Mouse (Mus musculus) splenic B cell, adult 2 months (primary cell): ENCODE measurements at regions not wholly inside any gene's neighbourhood (a gene's known extent, or its start where the extent isn't known, plus 50 kb on each side); places are given as distances from the start of the nearest gene placed in this dataset.
"Not testable (repeated sequence)": the region's sequence is repeated elsewhere in the genome, so short reads cannot be mapped to it uniquely, and the experiment has no call there.

Source experiments
- DNase-seq: peaks from one replicate; pipeline ENCODE4 v3.0.0-alpha.2; 2011; ENCODE audit warnings: low read depth, low spot score
- H3K27me3 ChIP-seq: 2 replicates; pipeline ENCODE4 v1.6.1; 2012; ENCODE audit warnings: mild to moderate bottlenecking, low read length, moderate library complexity, mixed read lengths; ENCODE audit not compliant: control insufficient read depth, poor library complexity, insufficient read depth, severe bottlenecking
- H3K36me3 ChIP-seq: 2 replicates; pipeline ENCODE4 v1.6.1; 2012; ENCODE audit warnings: mild to moderate bottlenecking, low read length, moderate library complexity, mixed read lengths; ENCODE audit not compliant: control insufficient read depth, poor library complexity, insufficient read depth, severe bottlenecking

GRCm38 (mm10) chr3:109224526-109224925, 101.6 kb downstream of the Slc25a24 start:
- DNase-seq = no peak
- no peaks in the 10 kb centered on the region for H3K27me3 ChIP-seq
- no peaks in the 10 kb centered on the region for H3K36me3 ChIP-seq

DNA sequence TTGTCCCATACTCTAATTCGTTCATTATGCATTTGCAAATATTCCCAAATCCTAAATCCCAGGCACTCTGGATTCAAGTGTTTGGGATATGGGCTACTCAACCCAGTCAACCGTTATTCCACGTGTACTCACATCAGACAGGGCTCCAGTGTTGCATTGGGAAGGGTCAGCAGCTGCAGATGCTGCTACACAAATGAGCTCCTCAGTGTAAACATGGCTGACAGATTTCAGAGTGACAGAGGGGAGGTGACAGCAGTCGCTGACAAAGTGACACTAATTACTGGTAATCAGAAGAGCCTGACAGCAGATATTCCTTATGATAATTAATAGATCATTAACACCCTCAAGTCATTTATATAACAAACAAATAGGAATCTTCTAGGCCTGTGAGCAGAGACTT, 106.2 kb upstream of the Vav3 start:
- Histone ChIP-seq H3K36me3 (no peaks in the 10 kb centered on the region), H3K27me3 (no peaks in the 10 kb centered on the region)
- DNase-seq = no peak

- H3K36me3 ChIP-seq = no peaks in the 10 kb centered on the region
- DNase-seq = no peak
- no peaks in the 10 kb centered on the region for H3K27me3 ChIP-seq
Observed at GRCm38 (mm10) chr3:109236918-109237317, 103.5 kb upstream of the Vav3 start.

DNA sequence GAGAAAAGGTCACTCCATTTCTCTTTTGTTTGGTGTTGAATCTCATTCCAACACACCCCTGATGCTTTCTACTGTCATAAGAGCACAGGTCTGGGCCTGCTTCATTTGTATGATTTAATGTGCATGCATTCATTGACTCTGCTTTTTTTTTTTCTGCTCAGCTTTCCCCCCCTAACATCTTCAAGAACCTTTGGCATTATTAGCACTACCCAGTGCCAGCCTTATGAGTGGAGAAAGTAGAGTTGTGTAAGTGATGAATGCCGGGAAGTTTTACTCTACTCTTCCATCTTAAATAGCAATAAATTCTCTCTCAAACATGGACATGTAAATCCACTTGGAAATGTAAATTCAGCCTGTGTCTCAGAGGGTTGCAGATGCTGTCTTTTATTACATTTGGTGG, 97.0 kb upstream of the Vav3 start:
- H3K27me3 ChIP-seq = no peaks in the 10 kb centered on the region
- H3K36me3 ChIP-seq = no peaks in the 10 kb centered on the region
- no peak for DNase-seq

GRCm38 (mm10) chr3:109248801-109249200, 91.7 kb upstream of the Vav3 start:
- no peaks in the 10 kb centered on the region for H3K36me3 ChIP-seq
- no peak for DNase-seq
- H3K27me3 ChIP-seq = no peaks in the 10 kb centered on the region

DNA sequence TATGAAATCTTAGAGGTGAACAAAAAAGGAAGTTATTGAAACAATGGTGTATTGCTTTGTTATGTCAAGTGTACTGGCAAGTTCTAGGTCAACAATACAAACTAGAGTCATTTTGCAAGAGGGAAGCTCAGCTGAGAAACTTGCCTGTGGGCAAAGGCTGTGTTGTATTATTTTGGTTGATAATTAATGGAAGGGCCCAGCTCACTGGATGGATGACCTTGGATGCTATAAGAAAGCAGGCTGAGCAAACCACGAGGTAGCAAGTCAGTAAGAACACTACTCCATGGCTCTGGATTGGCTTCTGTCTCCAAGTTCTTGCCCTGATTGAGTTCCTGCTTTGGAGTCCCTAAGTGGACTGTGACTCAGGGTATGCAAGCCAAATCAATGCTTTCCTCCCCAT, 91.1 kb upstream of the Vav3 start:
- Histone ChIP-seq H3K27me3 (no peaks in the 10 kb centered on the region), H3K36me3 (no peaks in the 10 kb centered on the region)
- DNase-seq = no peak

DNA sequence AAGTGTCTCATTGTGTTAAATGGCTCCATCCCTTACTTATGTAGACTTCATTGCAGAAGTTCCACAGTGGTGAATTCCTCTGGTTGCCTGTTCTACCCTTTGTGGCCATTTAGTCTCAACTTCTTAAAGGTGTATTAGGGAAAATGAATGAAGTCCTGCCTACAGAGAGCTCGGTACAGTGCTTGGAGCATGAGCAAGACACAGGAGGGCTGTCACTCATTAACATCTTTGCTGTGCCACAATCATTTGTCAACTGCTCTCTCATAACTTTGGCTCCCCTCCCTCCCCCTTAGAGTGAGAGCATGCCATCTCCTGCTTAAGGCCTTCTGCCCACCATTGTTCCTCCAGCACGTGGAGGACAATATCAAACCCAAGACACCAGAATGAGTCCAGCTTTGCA, 90.5 kb upstream of the Vav3 start:
- Histone ChIP-seq H3K27me3 (no peaks in the 10 kb centered on the region), H3K36me3 (no peaks in the 10 kb centered on the region)
- no peak for DNase-seq

- DNase-seq = no peak
- Histone ChIP-seq H3K27me3 (no peaks in the 10 kb centered on the region), H3K36me3 (no peaks in the 10 kb centered on the region)
Observed at GRCm38 (mm10) chr3:109251716-109252115, 88.7 kb upstream of the Vav3 start.

GRCm38 (mm10) chr3:109254001-109254630, 86.3 kb upstream of the Vav3 start:
- H3K27me3 ChIP-seq = no peaks in the 10 kb centered on the region
- DNase-seq = no peak
- no peaks in the 10 kb centered on the region for H3K36me3 ChIP-seq

DNA sequence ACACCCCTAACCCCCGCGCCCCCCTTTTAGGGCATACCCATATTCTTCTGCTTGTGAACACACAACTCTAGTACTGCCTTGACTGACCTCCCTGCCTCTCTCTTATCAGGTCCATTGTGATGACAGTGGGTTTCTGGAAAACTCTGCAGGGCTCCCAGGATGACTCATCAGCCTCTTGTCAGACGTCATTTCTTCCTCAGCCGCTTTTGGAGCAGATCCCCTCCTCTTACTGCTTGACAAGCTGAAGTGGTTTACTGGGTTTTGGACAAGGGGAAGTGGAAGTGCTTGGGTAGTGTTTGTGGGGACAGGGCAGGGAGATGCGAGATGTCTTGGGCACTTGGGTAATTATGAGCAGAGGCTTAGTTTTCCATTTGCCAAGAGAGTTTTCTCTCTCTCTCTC, 85.5 kb upstream of the Vav3 start:
- peak; percentile 21 for DNase-seq
- Histone ChIP-seq H3K27me3 (no peaks in the 10 kb centered on the region), H3K36me3 (no peaks in the 10 kb centered on the region)

DNA sequence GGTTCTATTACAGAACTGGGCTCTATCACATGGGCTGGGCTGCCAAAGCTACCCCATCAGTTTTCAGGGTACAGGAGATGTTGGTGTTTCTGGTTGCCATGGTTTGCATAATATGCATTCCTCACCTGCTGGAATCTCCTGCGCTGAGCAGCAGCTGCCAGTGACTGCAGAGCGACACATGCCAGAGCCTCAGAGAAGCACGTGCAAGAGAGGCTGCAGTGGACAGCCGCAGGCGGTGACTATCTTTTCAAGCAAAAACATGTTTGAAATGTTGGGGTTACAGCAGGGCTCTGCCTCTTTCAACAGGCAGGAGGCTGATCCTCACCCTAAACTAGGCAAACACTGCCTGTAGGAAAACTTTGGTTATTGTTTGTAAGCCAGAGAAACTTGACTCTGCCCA, 83.7 kb upstream of the Vav3 start:
- DNase-seq = no peak
- Histone ChIP-seq H3K36me3 (no peaks in the 10 kb centered on the region), H3K27me3 (no peaks in the 10 kb centered on the region)

- DNase-seq, H3K36me3 ChIP-seq, H3K27me3 ChIP-seq: not testable (repeated sequence)
Observed at GRCm38 (mm10) chr3:109266947-109267346, 73.5 kb upstream of the Vav3 start.

DNA sequence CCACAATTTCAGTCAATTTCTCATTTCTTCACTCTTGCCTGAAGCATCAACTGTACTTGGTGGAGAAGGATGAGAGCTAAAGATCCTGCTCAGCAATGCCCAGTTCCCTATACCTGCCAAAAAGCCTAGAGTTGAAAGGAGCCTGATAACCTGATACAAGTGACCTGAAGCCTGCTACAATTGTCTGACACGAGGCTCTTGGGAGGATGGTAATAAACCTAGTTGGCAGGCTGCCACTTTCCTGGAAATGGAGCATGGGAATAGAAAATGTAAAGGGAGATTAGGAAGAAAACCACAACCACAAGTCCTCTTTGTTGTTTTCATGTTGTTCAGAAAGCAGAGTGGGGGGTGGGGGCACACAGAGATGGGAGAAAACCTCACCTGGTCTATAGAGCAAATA, 69.7 kb upstream of the Vav3 start:
- no peak for DNase-seq
- H3K27me3 ChIP-seq = no peaks in the 10 kb centered on the region
- H3K36me3 ChIP-seq = no peaks in the 10 kb centered on the region

DNA sequence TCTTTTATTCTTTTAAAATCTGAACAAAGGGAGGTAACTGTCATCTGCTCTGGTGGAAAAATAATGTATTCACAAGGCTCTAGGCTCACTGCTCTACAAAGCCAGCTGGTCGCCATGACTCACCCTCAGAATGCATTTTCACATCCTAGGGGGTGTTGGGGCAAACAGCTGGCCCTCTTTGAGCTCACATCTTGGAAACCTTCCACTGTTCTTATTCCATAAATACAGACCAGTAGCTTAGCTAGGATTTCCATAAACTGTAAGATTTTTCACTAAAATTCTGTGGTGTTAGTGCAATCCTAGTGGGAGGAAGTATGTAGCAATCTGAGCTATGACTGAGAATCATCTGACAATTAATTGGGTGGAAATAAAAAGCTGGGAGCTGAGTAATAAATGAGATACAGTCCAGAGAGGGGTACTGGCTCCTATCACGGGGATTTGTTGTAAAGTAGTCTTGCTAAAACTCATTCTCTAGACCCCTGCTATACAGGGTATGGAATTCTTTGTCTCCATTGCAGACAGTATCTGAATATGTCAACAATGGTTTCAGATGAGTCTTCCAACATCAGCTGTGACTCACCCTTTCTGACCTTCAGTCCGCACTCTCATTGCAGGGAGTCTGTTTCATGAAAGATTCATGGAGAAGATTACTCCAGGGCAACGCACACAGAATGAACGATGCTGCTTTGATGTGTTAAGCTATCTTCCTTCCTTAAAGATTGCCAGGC, 67.2 kb upstream of the Vav3 start:
- Histone ChIP-seq H3K27me3 (no peaks in the 10 kb centered on the region), H3K36me3 (no peaks in the 10 kb centered on the region)
- no peak for DNase-seq

DNA sequence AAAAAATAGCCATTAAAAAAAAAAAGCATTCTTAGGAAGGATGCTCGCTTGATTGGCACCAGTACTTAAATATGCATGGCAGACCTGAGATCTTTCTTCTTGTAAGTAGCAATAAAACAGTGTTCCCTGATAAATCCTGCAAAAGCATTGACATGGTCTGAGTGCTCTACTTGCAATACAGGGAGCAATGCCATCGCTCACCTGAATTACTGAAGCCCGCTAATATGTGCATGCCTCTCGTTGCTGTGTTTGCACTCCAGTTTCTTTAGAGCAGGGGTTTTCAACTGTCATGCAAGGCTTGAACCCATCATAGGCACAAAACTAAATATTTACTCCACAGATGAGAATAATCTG, 66.7 kb upstream of the Vav3 start:
- Histone ChIP-seq H3K36me3 (no peaks in the 10 kb centered on the region), H3K27me3 (no peaks in the 10 kb centered on the region)
- no peak for DNase-seq

GRCm38 (mm10) chr3:109279086-109279485, 61.4 kb upstream of the Vav3 start:
- H3K36me3 ChIP-seq = no peaks in the 10 kb centered on the region
- no peak for DNase-seq
- no peaks in the 10 kb centered on the region for H3K27me3 ChIP-seq
